Mouse (Mus musculus) adrenal gland, adult (tissue): ENCODE data around the gene Samm50.

Source experiments
- DNase-seq, 2 experiments: peaks; one replicate each; pipeline ENCODE4 v3.0.0; 2022 to 2023; ENCODE audit warnings: low spot score in 1 of 2; ENCODE audit not compliant: inconsistent age in 2 of 2

Samm50 gene

DNA sequence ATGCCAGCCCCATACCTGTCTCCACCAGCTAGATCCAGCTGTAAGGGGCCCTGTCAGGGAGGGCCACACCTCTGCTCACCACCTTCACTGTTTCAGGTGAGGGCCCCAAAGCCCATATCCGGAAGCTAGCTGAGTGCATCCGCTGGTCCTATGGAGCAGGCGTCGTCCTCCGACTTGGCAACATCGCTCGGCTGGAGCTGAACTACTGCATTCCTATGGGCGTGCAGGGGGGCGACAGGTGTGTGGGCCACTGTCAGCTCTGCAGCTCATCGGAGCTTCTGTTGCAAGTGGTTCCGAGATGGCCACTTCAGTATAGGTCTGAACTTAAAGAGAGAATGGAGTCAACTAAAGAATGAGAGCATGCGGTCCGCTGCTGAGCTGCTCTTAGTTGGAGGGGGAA, 18.9 kb downstream of the Samm50 start:
- DNase-seq = no peak

DNA sequence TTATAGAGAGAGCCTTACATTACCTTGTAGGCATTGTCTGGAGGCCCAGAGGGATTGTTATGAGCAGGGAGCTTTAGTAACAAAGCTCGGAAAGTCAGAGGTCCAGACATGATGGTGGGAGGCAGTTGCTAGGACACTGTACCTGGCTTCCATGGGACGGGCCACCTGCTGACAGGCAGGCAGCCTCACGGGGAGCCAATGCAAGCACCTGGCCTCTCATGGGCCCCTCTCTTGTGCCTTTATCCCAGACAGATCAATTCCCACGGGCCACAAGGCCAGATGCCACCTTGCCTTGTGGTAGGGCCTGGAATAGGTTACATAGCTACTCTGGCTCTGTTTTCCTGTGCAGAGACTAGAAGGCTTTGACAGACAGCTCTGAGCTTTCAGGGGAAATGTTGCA, 19.5 kb downstream of the Samm50 start:
- DNase-seq = no peak

GRCm38 (mm10) chr15:84212031-84212755, 20.2 kb downstream of the Samm50 start:
- DNase-seq = peak; percentile 84 to 95

- DNase-seq = peak; percentile 76 to 82
Observed at GRCm38 (mm10) chr15:84212756-84213105, 20.7 kb downstream of the Samm50 start.

DNA sequence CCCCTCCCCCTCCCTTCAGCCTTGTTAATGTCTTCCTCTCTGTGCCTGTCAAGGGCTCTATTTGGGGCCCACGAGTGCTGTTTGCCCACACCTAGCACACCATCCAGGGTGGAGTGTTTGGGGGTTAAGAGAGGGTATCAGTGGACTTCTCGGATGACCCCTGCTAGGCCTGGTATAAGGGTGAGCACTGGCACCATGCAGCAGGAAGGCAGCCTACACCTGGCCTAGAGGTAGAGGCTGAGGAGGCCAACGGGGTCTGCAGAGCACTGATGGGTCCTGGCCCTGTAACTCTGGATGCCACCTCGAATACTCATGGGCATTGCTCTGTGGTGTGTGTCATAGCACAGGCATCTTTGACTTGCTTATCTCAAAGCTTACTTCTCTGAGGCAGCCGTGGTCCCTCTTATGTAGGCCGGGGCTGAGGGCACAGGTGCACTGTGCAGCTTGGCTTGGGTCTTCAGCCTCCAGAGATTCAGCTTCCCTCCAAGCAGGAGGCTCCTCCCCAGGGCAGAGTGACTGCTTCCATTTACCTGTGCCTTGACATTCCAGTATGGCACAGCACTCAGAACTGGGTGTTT, 21.2 kb downstream of the Samm50 start:
- DNase-seq = peak in 1 of 2 experiments; percentile 51

GRCm38 (mm10) chr15:84214476-84214875, 22.4 kb downstream of the Samm50 start:
- no peak for DNase-seq

DNA sequence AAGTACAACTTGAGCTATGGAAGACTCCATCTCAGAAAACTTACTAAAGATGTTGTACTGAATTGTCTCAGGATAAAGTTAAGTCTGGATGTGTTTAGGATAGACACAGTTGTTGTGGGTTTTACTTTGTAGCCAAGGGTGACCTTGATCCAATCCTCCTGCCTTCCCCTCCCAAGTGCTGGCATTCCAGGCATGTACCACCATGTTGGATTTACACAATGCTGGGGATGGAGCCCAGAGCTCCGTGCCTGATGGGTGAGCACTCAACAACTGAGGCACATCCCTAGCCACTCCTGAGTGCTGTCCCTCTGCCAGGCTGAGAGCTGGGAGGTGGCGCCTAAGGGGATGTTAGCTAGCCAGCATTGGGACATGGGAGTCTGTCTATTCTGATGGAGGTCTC, 23.2 kb downstream of the Samm50 start:
- no peak for DNase-seq

GRCm38 (mm10) chr15:84216026-84216425, 24.0 kb downstream of the Samm50 start:
- no peak for DNase-seq

DNA sequence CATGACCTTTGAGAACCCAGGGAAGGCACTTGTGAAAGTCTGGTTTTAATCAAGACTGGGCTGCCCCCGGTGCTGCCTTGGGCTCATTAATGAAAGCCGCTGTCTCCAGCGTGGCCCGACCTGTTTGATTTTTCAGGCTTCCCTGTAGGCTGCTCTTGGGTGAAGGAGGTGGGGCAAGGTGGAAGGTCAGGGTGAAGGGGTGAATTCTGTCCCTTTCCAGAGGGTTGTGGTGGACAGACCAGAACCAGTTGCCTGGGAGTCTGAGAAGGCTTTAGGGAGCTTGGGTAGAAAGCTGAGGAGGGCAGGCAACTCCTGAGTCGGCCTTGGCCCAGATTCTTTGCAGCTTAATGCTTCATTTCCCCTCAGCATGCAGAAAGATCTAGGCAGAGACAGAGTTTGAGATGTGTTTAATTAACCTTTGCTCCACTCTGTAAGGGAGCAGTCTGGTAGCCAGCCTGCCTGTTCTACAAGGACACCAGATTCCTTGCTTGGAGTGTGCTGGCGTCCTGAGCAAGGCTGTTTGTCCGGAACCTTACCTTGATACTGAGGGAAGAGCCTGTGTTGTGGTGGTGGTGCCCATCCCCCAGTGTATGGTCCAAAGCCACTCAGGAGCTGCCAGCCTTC, 24.5 kb downstream of the Samm50 start:
- peak; percentile 69 to 86 for DNase-seq

- peak in 1 of 2 experiments; percentile 54 for DNase-seq
Observed at GRCm38 (mm10) chr15:84217969-84218782, 26.1 kb downstream of the Samm50 start.

GRCm38 (mm10) chr15:84218783-84219271, 26.8 kb downstream of the Samm50 start:
- peak in 1 of 2 experiments; percentile 78 for DNase-seq

- DNase-seq = no peak
Observed at GRCm38 (mm10) chr15:84221539-84221938, 29.5 kb downstream of the Samm50 start.

DNA sequence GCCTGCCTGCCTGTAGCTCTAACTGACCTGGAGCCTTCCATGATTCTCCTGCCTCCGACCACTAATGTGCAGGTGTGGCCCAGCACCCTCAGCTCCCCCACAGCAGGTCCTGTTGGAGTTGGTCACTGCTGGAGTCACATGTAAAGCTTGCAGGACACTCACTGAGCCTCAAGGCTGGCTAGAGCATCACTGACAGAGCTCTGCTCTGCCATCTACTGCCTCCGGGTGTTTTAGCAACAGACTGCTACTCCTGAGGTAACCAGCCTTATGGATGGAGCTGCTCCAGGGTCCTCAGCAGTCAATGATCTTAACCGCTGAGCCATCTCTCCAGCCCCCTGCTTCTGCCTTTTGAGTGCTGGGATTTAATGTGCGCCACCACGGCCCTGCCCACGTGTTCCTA, 31.4 kb downstream of the Samm50 start:
- peak in 1 of 2 experiments; percentile 67 for DNase-seq

GRCm38 (mm10) chr15:84224779-84225178, 32.7 kb downstream of the Samm50 start:
- no peak for DNase-seq

DNA sequence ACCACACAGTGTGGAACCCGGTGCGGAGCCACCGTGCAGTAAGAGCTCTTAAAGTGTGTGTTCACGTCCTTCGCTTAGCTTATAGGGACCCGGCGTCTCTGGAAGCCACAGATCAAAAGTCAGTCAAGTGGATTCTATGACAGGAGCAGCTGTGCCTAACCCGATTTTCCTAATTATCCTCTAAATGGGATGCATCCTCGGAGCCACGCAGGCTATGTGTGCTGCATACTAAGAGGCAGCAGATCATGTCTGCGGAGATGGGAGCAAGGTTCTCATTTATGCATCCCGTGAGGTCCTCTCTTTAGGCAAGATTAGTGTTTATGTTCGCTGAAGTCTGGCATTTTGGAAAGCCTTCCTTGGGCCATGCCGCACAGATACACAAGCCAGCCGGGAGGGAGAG, 34.9 kb downstream of the Samm50 start:
- DNase-seq = no peak

DNA sequence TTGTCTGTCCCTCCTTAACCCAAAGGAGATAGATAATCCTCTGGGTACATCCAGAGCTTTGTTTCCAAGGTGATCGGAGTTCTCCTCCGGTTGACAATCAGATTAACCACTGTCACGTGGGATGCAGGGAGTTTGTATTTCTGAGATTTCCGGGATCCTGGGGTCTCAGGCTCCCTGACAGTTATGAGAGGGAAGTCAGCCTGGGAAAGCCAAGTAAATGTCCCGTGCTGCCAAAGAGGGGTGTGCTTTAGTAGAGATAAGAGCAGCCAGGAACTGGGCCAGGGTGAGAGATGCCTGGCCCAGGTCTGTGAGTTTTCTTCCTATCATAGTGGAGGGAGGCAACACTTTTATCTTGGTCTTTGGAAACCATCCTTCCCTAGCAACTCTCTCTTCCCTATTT, 38.6 kb downstream of the Samm50 start:
- no peak for DNase-seq

GRCm38 (mm10) chr15:84231113-84231712, 39.2 kb downstream of the Samm50 start:
- DNase-seq = peak in 1 of 2 experiments; percentile 71

GRCm38 (mm10) chr15:84231721-84232561, 39.9 kb downstream of the Samm50 start, which contains the start of gene Parvb:
Gene Parvb (plus strand): TSS chr15:84232043.
- peak; percentile 77 to 91 for DNase-seq

DNA sequence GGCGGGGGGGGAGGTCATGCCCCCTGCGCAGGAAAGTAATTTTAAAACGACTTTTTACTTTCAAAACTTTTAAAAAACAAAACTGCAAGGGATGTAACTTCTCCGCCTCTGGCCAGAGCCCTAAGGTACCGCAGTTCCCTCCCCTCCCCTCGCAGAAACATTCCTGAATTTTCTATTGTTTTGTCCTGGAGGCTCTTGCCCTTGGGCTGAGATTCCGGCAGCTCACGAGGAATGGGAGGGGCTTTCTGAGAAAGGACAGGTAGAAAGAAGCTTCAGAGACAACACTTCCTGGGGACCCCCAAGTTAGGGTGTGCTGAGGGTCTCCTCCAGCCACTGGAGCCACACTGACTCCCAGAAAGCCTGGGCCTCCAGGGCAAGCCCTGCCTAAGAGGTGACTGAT, 40.6 kb downstream of the Samm50 start:
- peak in 1 of 2 experiments; percentile 44 for DNase-seq
